Mouse (Mus musculus): ENCODE measurements at regions not wholly inside any gene's neighbourhood (a gene's known extent, or its start where the extent isn't known, plus 50 kb on each side); places are given as distances from the start of the nearest gene placed in this dataset.
A peak's percentile ranks its signal among the peaks of the same experiment; 100 is the strongest.

DNA sequence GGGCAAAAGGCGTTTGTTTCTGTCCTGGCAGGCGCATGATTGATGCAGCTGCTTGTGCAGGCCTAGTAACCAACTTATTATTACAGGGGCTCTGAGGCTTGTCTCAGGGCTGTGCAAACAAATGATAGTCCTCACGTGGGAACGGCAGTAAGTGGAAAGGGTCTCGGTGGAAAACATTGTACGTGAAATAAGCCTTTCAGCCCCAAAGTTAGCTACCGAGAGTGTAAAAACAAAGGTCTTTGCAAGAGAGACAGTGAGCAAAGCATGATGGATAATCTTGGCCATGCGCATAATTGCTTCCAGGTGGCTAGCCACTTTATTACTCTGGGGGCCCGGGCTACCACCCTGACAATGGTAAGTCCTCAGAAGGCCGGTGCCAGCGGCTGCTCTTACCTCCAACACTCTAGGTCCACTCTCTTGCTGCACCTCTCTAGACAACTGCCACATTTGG, 315.3 kb upstream of the Prickle1 start:
- H3K27me3 ChIP-seq (ENCODE audit: control insufficient read depth, insufficient read depth, low read length) = no peaks in the 10 kb centered on the region
- H3K4me1 ChIP-seq (replicated peaks; ENCODE audit: control insufficient read depth, insufficient read depth, low read length) = peaks cover 6% of the 10 kb centered on the region; the same call in 1 of the 2 replicates
- peak; percentile 66 for DNase-seq (ENCODE audit: low spot score)
- no peak overlapping the region for H3K4me3 ChIP-seq (ENCODE audit: low read depth, low read length)
- no peak overlapping the region for H3K9ac ChIP-seq (ENCODE audit: low read depth, low read length)
- no peak overlapping the region for H3K4me2 ChIP-seq (replicated peaks; ENCODE audit: low read depth, low read length)
- no peaks in the 10 kb centered on the region for H3K36me3 ChIP-seq (ENCODE audit: control insufficient read depth, insufficient read depth, low read length)
- no peaks in the 10 kb centered on the region for H3K9me3 ChIP-seq (ENCODE audit: control insufficient read depth, low read length)
- WGBS = 23% methylated on average over 11 of the region's 11 CpGs
- peak; percentile 67 for ATAC-seq (ENCODE audit: low FRiP score)
- peak overlapping the region; percentile 58 for H3K27ac ChIP-seq (ENCODE audit: low read depth, low read length)

GRCm38 (mm10) chr15:93910158-93910557, 314.5 kb upstream of the Prickle1 start:
- H3K4me2 ChIP-seq (replicated peaks; ENCODE audit: low read depth, low read length) = no peak overlapping the region
- no peak overlapping the region for H3K9ac ChIP-seq (ENCODE audit: low read depth, low read length)
- ATAC-seq (ENCODE audit: low FRiP score) (no peak), DNase-seq (ENCODE audit: low spot score) (no peak)
- WGBS = 82% methylated on average over 3 of the region's 3 CpGs
- H3K27me3 ChIP-seq (ENCODE audit: control insufficient read depth, insufficient read depth, low read length) = no peaks in the 10 kb centered on the region
- H3K9me3 ChIP-seq (ENCODE audit: control insufficient read depth, low read length) = no peaks in the 10 kb centered on the region
- H3K36me3 ChIP-seq (ENCODE audit: control insufficient read depth, insufficient read depth, low read length) = no peaks in the 10 kb centered on the region
- H3K27ac ChIP-seq (ENCODE audit: low read depth, low read length) = no peak overlapping the region
- peaks cover 6% of the 10 kb centered on the region; the same call in 1 of the 2 replicates for H3K4me1 ChIP-seq (replicated peaks; ENCODE audit: control insufficient read depth, insufficient read depth, low read length)
- no peak overlapping the region for H3K4me3 ChIP-seq (ENCODE audit: low read depth, low read length)

DNA sequence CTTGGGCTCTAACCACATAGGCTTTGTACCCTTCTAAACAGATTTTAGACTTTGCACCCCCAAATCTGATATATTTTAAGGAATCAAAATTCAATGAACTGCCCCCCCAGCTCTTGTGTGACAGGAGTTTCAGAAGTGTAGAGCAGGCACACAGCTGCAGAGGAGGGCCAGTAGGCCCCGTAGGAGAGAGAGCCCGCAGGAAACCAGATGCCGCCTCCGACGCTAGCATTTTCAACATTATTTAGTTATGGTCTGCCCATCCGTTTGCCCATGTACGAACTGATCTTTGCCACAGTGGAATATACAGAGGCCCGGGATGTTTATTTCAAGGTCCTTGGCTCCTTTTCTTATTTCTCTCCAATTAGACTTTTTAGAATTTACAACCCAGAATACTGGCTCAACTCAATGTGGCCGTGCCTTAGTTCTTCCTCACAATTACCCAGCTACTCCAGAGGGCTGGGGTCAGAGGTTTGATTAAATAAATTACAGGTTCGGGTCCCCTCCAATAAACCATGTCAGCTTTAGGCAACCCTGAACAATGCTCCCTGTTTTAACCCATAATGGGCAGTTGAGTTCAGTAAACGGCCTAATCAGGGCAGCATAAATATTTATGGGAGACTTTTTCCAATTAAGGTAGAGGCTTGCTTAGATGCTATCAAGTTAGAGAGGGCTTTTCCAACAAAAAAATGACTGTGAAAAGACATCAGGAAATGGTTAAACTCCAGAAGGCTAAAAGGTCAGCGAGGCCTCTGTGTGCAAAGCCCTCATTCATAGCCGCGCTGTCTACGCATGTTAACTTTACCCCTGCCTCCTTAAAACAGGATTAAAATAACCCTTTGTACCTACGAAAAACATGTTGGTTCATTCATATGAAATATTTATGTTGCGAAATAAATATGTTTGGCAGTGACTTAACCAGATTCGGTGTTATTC, 308.2 kb upstream of the Prickle1 start:
- DNase-seq (ENCODE audit: low spot score) = peak; percentile 30
- WGBS = 52% methylated on average over 18 of the region's 18 CpGs

GRCm38 (mm10) chr15:93882826-93883225, 287.1 kb upstream of the Prickle1 start:
- Histone ChIP-seq H3K4me1 (replicated peaks; ENCODE audit: control insufficient read depth, insufficient read depth, low read length) (no peaks in the 10 kb centered on the region), H3K4me2 (replicated peaks; ENCODE audit: low read depth, low read length) (no peak overlapping the region), H3K36me3 (ENCODE audit: control insufficient read depth, insufficient read depth, low read length) (no peaks in the 10 kb centered on the region), H3K4me3 (ENCODE audit: low read depth, low read length) (no peak overlapping the region), H3K27me3 (ENCODE audit: control insufficient read depth, insufficient read depth, low read length) (no peaks in the 10 kb centered on the region), H3K9me3 (ENCODE audit: control insufficient read depth, low read length) (no peaks in the 10 kb centered on the region), H3K9ac (ENCODE audit: low read depth, low read length) (no peak overlapping the region), H3K27ac (ENCODE audit: low read depth, low read length) (no peak overlapping the region)
- DNase-seq (ENCODE audit: low spot score) = no peak
- no peak for ATAC-seq (ENCODE audit: low FRiP score)
- 93% methylated on average over 8 of the region's 8 CpGs for WGBS

More for the DNA sequence above, 308.2 kb upstream of the Prickle1 start:
- ATAC-seq (ENCODE audit: low FRiP score) = no peak
- no peaks in the 10 kb centered on the region for H3K9me3 ChIP-seq (ENCODE audit: control insufficient read depth, low read length)
- H3K9ac ChIP-seq (ENCODE audit: low read depth, low read length) = no peak overlapping the region
- H3K36me3 ChIP-seq (ENCODE audit: control insufficient read depth, insufficient read depth, low read length) = no peaks in the 10 kb centered on the region
- H3K4me1 ChIP-seq (replicated peaks; ENCODE audit: control insufficient read depth, insufficient read depth, low read length) = no peaks in the 10 kb centered on the region
- H3K4me3 ChIP-seq (ENCODE audit: low read depth, low read length) = no peak overlapping the region
- H3K27ac ChIP-seq (ENCODE audit: low read depth, low read length) = no peak overlapping the region
- H3K4me2 ChIP-seq (replicated peaks; ENCODE audit: low read depth, low read length) = no peak overlapping the region
- no peaks in the 10 kb centered on the region for H3K27me3 ChIP-seq (ENCODE audit: control insufficient read depth, insufficient read depth, low read length)

GRCm38 (mm10) chr15:93881276-93881675, 285.6 kb upstream of the Prickle1 start:
- Histone ChIP-seq H3K9ac (ENCODE audit: low read depth, low read length) (no peak overlapping the region), H3K36me3 (ENCODE audit: control insufficient read depth, insufficient read depth, low read length) (no peaks in the 10 kb centered on the region), H3K9me3 (ENCODE audit: control insufficient read depth, low read length) (no peaks in the 10 kb centered on the region), H3K4me2 (replicated peaks; ENCODE audit: low read depth, low read length) (no peak overlapping the region), H3K4me3 (ENCODE audit: low read depth, low read length) (no peak overlapping the region), H3K27me3 (ENCODE audit: control insufficient read depth, insufficient read depth, low read length) (no peaks in the 10 kb centered on the region), H3K4me1 (replicated peaks; ENCODE audit: control insufficient read depth, insufficient read depth, low read length) (no peaks in the 10 kb centered on the region), H3K27ac (ENCODE audit: low read depth, low read length) (no peak overlapping the region)
- ATAC-seq (ENCODE audit: low FRiP score) = no peak
- DNase-seq (ENCODE audit: low spot score) = no peak

DNA sequence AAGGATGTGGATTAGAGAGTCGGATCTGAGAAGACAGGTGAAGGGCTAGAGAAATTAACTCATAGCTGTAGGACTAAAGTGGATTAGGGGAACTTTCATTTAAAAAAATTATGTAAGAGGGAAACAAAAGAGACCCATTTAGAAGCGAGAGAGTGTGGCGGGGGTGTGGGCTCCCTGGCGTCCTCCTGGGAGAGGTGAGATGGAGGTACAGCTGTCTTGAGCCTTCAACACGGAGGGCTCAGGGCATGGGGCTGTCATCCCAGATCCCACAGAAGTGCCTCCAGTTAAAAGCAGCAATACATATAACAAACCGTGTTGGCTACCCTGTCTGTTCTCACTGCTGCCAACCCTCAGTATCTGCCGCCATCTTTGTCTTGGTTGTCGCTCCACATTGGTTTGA, 284.6 kb upstream of the Prickle1 start:
- no peaks in the 10 kb centered on the region for H3K36me3 ChIP-seq (ENCODE audit: control insufficient read depth, insufficient read depth, low read length)
- no peak overlapping the region for H3K27ac ChIP-seq (ENCODE audit: low read depth, low read length)
- WGBS = 88% methylated on average over 8 of the region's 8 CpGs
- no peaks in the 10 kb centered on the region for H3K27me3 ChIP-seq (ENCODE audit: control insufficient read depth, insufficient read depth, low read length)
- no peak overlapping the region for H3K4me2 ChIP-seq (replicated peaks; ENCODE audit: low read depth, low read length)
- H3K9ac ChIP-seq (ENCODE audit: low read depth, low read length) = no peak overlapping the region
- H3K4me1 ChIP-seq (replicated peaks; ENCODE audit: control insufficient read depth, insufficient read depth, low read length) = no peaks in the 10 kb centered on the region
- no peaks in the 10 kb centered on the region for H3K9me3 ChIP-seq (ENCODE audit: control insufficient read depth, low read length)
- ATAC-seq (ENCODE audit: low FRiP score) = no peak
- no peak for DNase-seq (ENCODE audit: low spot score)
- no peak overlapping the region for H3K4me3 ChIP-seq (ENCODE audit: low read depth, low read length)

DNA sequence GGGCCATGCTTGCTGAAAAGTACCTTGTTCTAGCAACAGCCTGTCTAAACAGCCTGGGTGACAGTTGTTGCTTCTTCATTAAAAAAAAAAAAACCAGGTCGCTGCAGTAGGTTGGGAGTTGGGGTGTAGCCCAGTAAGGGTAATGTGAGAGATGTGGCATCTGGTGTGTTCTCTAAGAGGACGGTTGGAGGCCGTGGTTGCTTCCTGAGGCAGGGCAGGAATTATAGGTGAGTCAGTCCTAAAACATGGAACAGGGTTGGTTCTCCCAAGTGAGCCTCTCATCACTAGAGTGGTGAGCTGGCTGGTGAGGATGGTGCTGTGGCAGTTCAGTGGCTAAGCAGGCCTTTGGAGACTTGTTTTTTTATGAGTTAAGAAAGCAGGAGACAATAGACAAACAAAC, 283.3 kb upstream of the Prickle1 start:
- H3K27me3 ChIP-seq (ENCODE audit: control insufficient read depth, insufficient read depth, low read length) = no peaks in the 10 kb centered on the region
- no peak overlapping the region for H3K4me3 ChIP-seq (ENCODE audit: low read depth, low read length)
- no peaks in the 10 kb centered on the region for H3K4me1 ChIP-seq (replicated peaks; ENCODE audit: control insufficient read depth, insufficient read depth, low read length)
- whole genome bisulfite sequencing = 84% methylated on average over 3 of the region's 3 CpGs
- H3K9ac ChIP-seq (ENCODE audit: low read depth, low read length) = no peak overlapping the region
- DNase-seq (ENCODE audit: low spot score) (no peak), ATAC-seq (ENCODE audit: low FRiP score) (no peak)
- H3K36me3 ChIP-seq (ENCODE audit: control insufficient read depth, insufficient read depth, low read length) = no peaks in the 10 kb centered on the region
- H3K27ac ChIP-seq (ENCODE audit: low read depth, low read length) = no peak overlapping the region
- no peaks in the 10 kb centered on the region for H3K9me3 ChIP-seq (ENCODE audit: control insufficient read depth, low read length)
- H3K4me2 ChIP-seq (replicated peaks; ENCODE audit: low read depth, low read length) = no peak overlapping the region

- Histone ChIP-seq H3K4me1 (replicated peaks; ENCODE audit: control insufficient read depth, insufficient read depth, low read length) (no peaks in the 10 kb centered on the region), H3K27ac (ENCODE audit: low read depth, low read length) (no peak overlapping the region), H3K27me3 (ENCODE audit: control insufficient read depth, insufficient read depth, low read length) (no peaks in the 10 kb centered on the region), H3K36me3 (ENCODE audit: control insufficient read depth, insufficient read depth, low read length) (no peaks in the 10 kb centered on the region), H3K9ac (ENCODE audit: low read depth, low read length) (no peak overlapping the region), H3K9me3 (ENCODE audit: control insufficient read depth, low read length) (no peaks in the 10 kb centered on the region), H3K4me2 (replicated peaks; ENCODE audit: low read depth, low read length) (no peak overlapping the region), H3K4me3 (ENCODE audit: low read depth, low read length) (no peak overlapping the region)
- 85% methylated on average over 10 of the region's 10 CpGs for WGBS
- ATAC-seq (ENCODE audit: low FRiP score) = no peak
- no peak for DNase-seq (ENCODE audit: low spot score)
These were observed 280.6 kb upstream of the Prickle1 start for GRCm38 (mm10) chr15:93876335-93876734.

GRCm38 (mm10) chr15:93875685-93876084, 280.0 kb upstream of the Prickle1 start:
- Histone ChIP-seq H3K27ac (ENCODE audit: low read depth, low read length) (no peak overlapping the region), H3K4me2 (replicated peaks; ENCODE audit: low read depth, low read length) (no peak overlapping the region), H3K4me3 (ENCODE audit: low read depth, low read length) (no peak overlapping the region), H3K4me1 (replicated peaks; ENCODE audit: control insufficient read depth, insufficient read depth, low read length) (no peaks in the 10 kb centered on the region), H3K36me3 (ENCODE audit: control insufficient read depth, insufficient read depth, low read length) (no peaks in the 10 kb centered on the region), H3K9ac (ENCODE audit: low read depth, low read length) (no peak overlapping the region), H3K9me3 (ENCODE audit: control insufficient read depth, low read length) (no peaks in the 10 kb centered on the region), H3K27me3 (ENCODE audit: control insufficient read depth, insufficient read depth, low read length) (no peaks in the 10 kb centered on the region)
- DNase-seq (ENCODE audit: low spot score) = no peak
- WGBS = 90% methylated on average over 1 of the region's 1 CpGs
- no peak for ATAC-seq (ENCODE audit: low FRiP score)
